Mouse (Mus musculus): ENCODE measurements around the gene Lpin1. TPM values are rescaled to one million over a fixed set of nuclear protein-coding genes. Genes with fewer than 3 reads are reported as not detected.
A peak's percentile ranks its signal among the peaks of the same experiment; 100 is the strongest.

The Lpin1 gene
- polyA plus RNA-seq, 1 experiment from 2014 or later, result 6.6 TPM

DNA sequence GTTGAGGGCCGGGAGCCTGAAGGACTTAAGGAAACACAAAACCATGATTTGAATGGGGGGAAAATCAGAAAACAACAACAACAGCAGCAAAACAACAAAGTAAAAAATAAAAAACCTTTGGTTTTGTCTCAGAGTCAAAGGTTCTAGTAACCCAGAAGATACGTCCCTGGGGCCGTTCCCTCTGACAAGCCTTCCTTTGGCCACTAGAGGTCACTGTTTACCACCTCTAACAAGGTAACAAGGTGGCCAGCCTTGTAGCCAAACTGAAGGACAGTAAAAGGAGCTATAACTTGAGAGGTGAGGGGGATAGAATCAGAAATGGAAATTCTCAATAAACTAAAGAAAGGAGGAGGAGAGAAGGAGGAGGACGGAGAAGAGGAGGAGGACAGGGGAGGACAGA, 42.3 kb downstream of the Lpin1 start:
- 27% methylated on average over 4 of the region's 4 CpGs for WGBS
- H3K9me3 ChIP-seq (replicated peaks; ENCODE audit: control insufficient read depth, low read length), result no peaks in the 10 kb centered on the region
- ATAC-seq (ENCODE audit: insufficient read depth, low FRiP score), result peak; percentile 44; the same call in 1 of the 2 replicates

DNA sequence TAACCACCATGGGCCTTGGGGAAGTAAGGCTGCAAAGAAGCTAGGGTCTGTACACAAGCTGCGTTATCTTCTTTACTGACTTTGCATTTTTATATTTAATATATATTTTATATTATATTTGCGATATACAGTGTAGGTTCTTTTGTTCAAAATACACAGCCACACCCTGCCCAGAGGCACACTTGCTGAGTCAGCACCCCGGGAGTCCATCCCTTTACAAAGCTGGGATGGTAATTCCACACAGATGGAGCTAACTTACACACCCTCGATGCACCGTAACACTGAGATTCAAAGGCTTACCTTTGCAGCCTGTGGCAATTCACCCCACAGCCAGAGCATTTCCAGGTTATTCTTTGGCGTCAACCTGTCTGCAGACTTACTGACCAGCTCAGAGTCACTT, 42.7 kb downstream of the Lpin1 start:
- Histone ChIP-seq H3K4me1 (ENCODE audit: control insufficient read depth, insufficient read depth, low read length) (no peaks in the 10 kb centered on the region), H3K36me3 (ENCODE audit: control insufficient read depth, insufficient read depth, low read length) (no peaks in the 10 kb centered on the region; the same call in 1 of the 2 replicates), H3K9me3 (replicated peaks; ENCODE audit: control insufficient read depth, low read length) (no peaks in the 10 kb centered on the region), H3K4me2 (ENCODE audit: low read depth, low read length) (no peak overlapping the region), H3K27me3 (ENCODE audit: control insufficient read depth, insufficient read depth, low read length) (no peaks in the 10 kb centered on the region), H3K4me3 (replicated peaks; ENCODE audit: low read length) (no peak overlapping the region), H3K9ac (ENCODE audit: low read length) (no peak overlapping the region), H3K27ac (ENCODE audit: low read length) (no peak overlapping the region)
- ATAC-seq (ENCODE audit: insufficient read depth, low FRiP score), result no peak
- WGBS, result 89% methylated on average over 6 of the region's 6 CpGs

More for the DNA sequence above, 42.3 kb downstream of the Lpin1 start:
- H3K9ac ChIP-seq (ENCODE audit: low read length), result no peak overlapping the region
- H3K36me3 ChIP-seq (ENCODE audit: control insufficient read depth, insufficient read depth, low read length), result no peaks in the 10 kb centered on the region; the same call in 1 of the 2 replicates
- no peak overlapping the region for H3K4me3 ChIP-seq (replicated peaks; ENCODE audit: low read length)
- H3K4me1 ChIP-seq (ENCODE audit: control insufficient read depth, insufficient read depth, low read length), result no peaks in the 10 kb centered on the region
- H3K27ac ChIP-seq (ENCODE audit: low read length), result no peak overlapping the region
- H3K4me2 ChIP-seq (ENCODE audit: low read depth, low read length), result no peak overlapping the region
- H3K27me3 ChIP-seq (ENCODE audit: control insufficient read depth, insufficient read depth, low read length), result no peaks in the 10 kb centered on the region

DNA sequence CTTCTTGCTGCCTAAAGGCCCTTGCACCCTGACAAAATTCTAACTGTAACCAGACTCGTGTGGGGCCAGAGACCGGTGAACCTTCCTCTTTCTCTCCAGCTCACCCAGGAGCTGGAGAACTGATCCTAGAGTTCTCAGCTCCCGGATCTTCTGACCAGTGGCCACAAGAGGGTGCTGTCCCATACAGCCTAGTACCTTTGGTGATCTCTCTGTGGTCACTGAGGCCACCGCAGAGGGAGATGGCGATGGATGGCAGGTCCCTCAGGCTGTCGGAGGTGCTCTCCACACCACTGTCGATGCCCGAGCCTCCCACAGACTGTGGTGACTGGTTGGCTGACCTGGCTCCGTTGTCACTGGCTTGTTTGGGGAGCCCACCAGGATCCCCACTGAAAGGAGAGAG, 47.3 kb downstream of the Lpin1 start:
- H3K27ac ChIP-seq (ENCODE audit: low read length), result no peak overlapping the region
- no peaks in the 10 kb centered on the region for H3K27me3 ChIP-seq (ENCODE audit: control insufficient read depth, insufficient read depth, low read length)
- H3K4me1 ChIP-seq (ENCODE audit: control insufficient read depth, insufficient read depth, low read length), result no peaks in the 10 kb centered on the region
- WGBS, result 68% methylated on average over 9 of the region's 9 CpGs
- H3K4me3 ChIP-seq (replicated peaks; ENCODE audit: low read length), result no peak overlapping the region
- peaks cover 8% of the 10 kb centered on the region; the same call in 1 of the 2 replicates for H3K36me3 ChIP-seq (ENCODE audit: control insufficient read depth, insufficient read depth, low read length)
- no peak overlapping the region for H3K9ac ChIP-seq (ENCODE audit: low read length)
- ATAC-seq (ENCODE audit: insufficient read depth, low FRiP score), result no peak
- no peak overlapping the region for H3K4me2 ChIP-seq (ENCODE audit: low read depth, low read length)
- no peaks in the 10 kb centered on the region for H3K9me3 ChIP-seq (replicated peaks; ENCODE audit: control insufficient read depth, low read length)

DNA sequence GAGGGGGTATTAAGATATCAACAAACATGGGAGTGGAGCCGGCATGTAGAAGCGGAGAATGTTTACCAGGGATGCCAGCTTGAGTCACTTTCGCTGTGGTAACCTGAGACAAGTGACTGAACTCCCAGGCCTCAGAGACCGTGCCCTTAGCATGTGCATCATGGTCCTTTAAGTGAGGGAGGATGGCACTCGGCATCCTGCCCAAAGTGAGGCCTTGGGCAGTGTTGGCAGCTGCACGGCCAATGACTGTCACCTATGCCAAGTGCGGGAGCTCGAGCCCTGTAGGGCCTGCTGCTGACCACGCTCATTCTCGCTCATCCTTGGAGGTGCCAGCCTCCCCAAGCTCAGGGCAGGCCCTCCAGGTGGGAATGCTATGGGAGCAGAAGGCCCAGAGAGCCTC, 48.1 kb downstream of the Lpin1 start:
- Histone ChIP-seq H3K4me3 (replicated peaks; ENCODE audit: low read length) (no peak overlapping the region), H3K4me1 (ENCODE audit: control insufficient read depth, insufficient read depth, low read length) (no peaks in the 10 kb centered on the region), H3K27ac (ENCODE audit: low read length) (no peak overlapping the region), H3K9me3 (replicated peaks; ENCODE audit: control insufficient read depth, low read length) (no peaks in the 10 kb centered on the region), H3K9ac (ENCODE audit: low read length) (no peak overlapping the region), H3K27me3 (ENCODE audit: control insufficient read depth, insufficient read depth, low read length) (no peaks in the 10 kb centered on the region), H3K36me3 (ENCODE audit: control insufficient read depth, insufficient read depth, low read length) (peaks cover 8% of the 10 kb centered on the region; the same call in 1 of the 2 replicates), H3K4me2 (ENCODE audit: low read depth, low read length) (no peak overlapping the region)
- 86% methylated on average over 10 of the region's 10 CpGs for WGBS
- ATAC-seq (ENCODE audit: insufficient read depth, low FRiP score), result 0 out of 2 replicates have a peak, but pooled peaks have one; percentile 23

DNA sequence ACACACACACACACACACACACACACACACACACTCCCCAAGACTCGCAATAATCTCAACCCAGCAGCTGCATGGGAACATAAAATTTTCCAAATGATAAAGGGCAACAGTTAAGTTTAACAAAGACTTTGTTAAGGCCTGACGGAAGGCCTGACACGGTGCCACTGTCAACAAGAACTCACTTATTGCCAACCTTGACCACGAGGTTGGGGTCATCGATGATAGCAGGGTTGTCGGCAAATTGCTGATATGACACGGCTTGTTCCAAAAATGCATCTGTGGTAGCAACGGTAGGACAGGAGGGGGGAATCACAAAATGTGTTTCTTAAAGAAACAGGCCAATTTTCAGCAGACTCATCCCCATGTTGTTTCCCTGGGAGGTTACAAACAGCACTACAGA, 48.6 kb downstream of the Lpin1 start:
- H3K9me3 ChIP-seq (replicated peaks; ENCODE audit: control insufficient read depth, low read length), result no peaks in the 10 kb centered on the region
- 75% methylated on average over 8 of the region's 8 CpGs for WGBS
- no peak overlapping the region for H3K9ac ChIP-seq (ENCODE audit: low read length)
- H3K27me3 ChIP-seq (ENCODE audit: control insufficient read depth, insufficient read depth, low read length), result no peaks in the 10 kb centered on the region
- no peak overlapping the region for H3K4me2 ChIP-seq (ENCODE audit: low read depth, low read length)
- H3K4me1 ChIP-seq (ENCODE audit: control insufficient read depth, insufficient read depth, low read length), result no peaks in the 10 kb centered on the region
- H3K36me3 ChIP-seq (ENCODE audit: control insufficient read depth, insufficient read depth, low read length), result peaks cover 8% of the 10 kb centered on the region; the same call in 1 of the 2 replicates
- H3K27ac ChIP-seq (ENCODE audit: low read length), result no peak overlapping the region
- no peak overlapping the region for H3K4me3 ChIP-seq (replicated peaks; ENCODE audit: low read length)
- no peak for ATAC-seq (ENCODE audit: insufficient read depth, low FRiP score)

DNA sequence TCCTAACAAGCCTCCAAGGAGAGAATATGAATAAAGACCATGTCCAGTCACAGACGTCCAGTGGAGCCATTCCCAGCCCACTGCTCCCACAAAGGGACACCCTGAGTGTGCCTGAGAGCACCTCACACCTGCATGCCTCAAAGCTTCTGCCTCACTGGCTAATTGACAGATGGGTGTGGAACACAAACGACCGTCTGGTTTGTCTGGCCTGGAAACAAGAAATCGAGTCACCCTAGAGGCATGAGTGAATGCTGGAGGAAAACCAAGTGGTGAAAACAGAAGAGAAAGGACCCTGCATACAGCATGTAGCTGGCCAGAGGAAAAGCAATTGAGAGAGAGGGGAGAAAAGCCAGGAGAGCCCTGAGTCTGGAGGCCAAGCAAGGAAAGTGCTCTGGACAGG, 53.5 kb downstream of the Lpin1 start:
- Histone ChIP-seq H3K36me3 (ENCODE audit: control insufficient read depth, insufficient read depth, low read length) (peaks cover 8% of the 10 kb centered on the region; the same call in 1 of the 2 replicates), H3K27me3 (ENCODE audit: control insufficient read depth, insufficient read depth, low read length) (no peaks in the 10 kb centered on the region), H3K4me3 (replicated peaks; ENCODE audit: low read length) (no peak overlapping the region), H3K9me3 (replicated peaks; ENCODE audit: control insufficient read depth, low read length) (no peaks in the 10 kb centered on the region), H3K4me1 (ENCODE audit: control insufficient read depth, insufficient read depth, low read length) (no peaks in the 10 kb centered on the region), H3K9ac (ENCODE audit: low read length) (no peak overlapping the region), H3K27ac (ENCODE audit: low read length) (no peak overlapping the region), H3K4me2 (ENCODE audit: low read depth, low read length) (no peak overlapping the region)
- WGBS, result 47% methylated on average over 4 of the region's 4 CpGs
- ATAC-seq (ENCODE audit: insufficient read depth, low FRiP score), result no peak

DNA sequence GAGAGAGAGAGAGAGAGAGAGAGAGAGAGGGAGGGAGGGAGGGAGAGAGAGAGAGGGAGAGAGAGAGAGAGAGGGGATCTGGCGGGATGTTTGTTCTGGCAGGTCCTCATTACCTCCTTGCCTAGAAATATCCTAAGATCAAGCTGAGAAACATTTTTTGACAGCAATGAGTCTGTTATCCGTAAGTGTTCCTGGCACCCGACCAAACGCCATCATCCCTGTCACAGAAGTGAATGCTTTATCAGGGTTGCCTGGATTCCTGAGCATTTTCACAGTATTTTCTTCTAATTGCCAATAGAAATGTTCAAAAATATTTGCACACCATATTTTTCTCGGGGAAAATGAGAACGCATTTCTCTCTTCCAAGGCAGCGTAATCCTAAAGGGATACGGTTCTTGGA, 56.6 kb downstream of the Lpin1 start:
- no peaks in the 10 kb centered on the region for H3K4me1 ChIP-seq (ENCODE audit: control insufficient read depth, insufficient read depth, low read length)
- no peaks in the 10 kb centered on the region; the same call in 1 of the 2 replicates for H3K36me3 ChIP-seq (ENCODE audit: control insufficient read depth, insufficient read depth, low read length)
- no peak overlapping the region for H3K9ac ChIP-seq (ENCODE audit: low read length)
- H3K27ac ChIP-seq (ENCODE audit: low read length), result peak overlapping the region; percentile 18; the same call in 1 of the 2 replicates
- ATAC-seq (ENCODE audit: insufficient read depth, low FRiP score), result no peak
- no peaks in the 10 kb centered on the region for H3K27me3 ChIP-seq (ENCODE audit: control insufficient read depth, insufficient read depth, low read length)
- 76% methylated on average over 8 of the region's 8 CpGs for WGBS
- no peak overlapping the region for H3K4me3 ChIP-seq (replicated peaks; ENCODE audit: low read length)
- no peak overlapping the region for H3K4me2 ChIP-seq (ENCODE audit: low read depth, low read length)
- no peaks in the 10 kb centered on the region for H3K9me3 ChIP-seq (replicated peaks; ENCODE audit: control insufficient read depth, low read length)

DNA sequence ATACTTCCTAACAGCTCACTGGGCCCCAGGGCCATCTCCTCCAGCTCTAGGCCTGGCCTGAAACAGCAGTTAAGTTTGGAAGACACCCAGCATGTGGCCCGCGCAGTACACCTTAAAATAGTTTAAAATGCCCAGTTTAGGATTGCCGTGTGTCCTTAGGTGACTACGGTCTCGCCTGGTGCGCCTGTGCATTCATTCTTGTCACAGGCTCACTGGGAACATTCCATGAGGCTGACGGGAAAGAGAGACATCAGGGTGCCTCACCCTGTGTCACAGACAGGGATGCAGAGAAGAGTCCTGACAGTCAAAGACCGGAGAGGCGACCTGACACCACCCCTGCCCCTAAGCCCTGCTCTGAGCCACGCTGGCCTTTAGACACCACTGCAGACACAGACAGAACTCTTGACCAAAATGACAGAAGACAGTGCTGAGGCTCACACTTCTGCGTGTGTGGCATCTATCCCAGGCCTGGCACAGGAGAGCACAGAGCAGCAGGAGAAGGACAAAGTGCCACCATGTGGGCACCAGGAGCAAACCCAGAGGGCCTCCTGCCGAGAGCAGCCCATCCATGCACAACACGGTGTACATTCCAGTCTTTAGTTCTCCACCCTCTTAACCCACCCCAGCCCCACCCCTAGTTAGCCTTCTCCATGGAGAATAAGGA, 58.5 kb downstream of the Lpin1 start:
- H3K9me3 ChIP-seq (replicated peaks; ENCODE audit: control insufficient read depth, low read length), result no peaks in the 10 kb centered on the region
- peaks cover 3% of the 10 kb centered on the region for H3K36me3 ChIP-seq (ENCODE audit: control insufficient read depth, insufficient read depth, low read length)
- H3K27ac ChIP-seq (ENCODE audit: low read length), result no peak overlapping the region
- H3K4me1 ChIP-seq (ENCODE audit: control insufficient read depth, insufficient read depth, low read length), result no peaks in the 10 kb centered on the region
- WGBS, result 88% methylated on average over 13 of the region's 13 CpGs
- no peak overlapping the region for H3K4me3 ChIP-seq (replicated peaks; ENCODE audit: low read length)
- H3K9ac ChIP-seq (ENCODE audit: low read length), result no peak overlapping the region
- no peak overlapping the region for H3K4me2 ChIP-seq (ENCODE audit: low read depth, low read length)
- ATAC-seq (ENCODE audit: insufficient read depth, low FRiP score), result no peak
- H3K27me3 ChIP-seq (ENCODE audit: control insufficient read depth, insufficient read depth, low read length), result no peaks in the 10 kb centered on the region

DNA sequence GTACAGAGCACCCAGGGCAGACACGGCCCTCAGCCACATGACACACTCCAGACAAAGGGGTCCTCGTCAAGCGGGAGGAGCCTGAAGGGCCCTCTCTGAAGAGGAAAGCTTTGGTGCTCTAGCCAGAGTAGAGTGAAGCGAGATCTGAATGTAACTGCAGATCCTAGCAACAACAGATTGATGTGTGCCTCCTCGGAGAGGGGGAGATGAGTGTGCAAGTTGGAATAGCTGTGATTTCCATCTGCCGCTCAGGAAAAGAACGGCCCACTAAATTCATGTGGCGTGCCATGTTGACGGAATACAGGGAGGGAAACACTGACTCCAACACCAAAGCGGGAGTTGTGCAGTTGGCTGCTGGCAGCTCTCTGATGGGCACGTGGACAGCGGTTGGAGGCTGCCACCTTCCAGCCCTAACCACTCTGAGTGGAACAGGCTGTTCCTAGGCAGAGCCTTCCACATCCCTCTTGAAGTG, 59.7 kb downstream of the Lpin1 start:
- WGBS, result 76% methylated on average over 12 of the region's 12 CpGs
- H3K27me3 ChIP-seq (ENCODE audit: control insufficient read depth, insufficient read depth, low read length), result no peaks in the 10 kb centered on the region
- H3K4me1 ChIP-seq (ENCODE audit: control insufficient read depth, insufficient read depth, low read length), result no peaks in the 10 kb centered on the region
- H3K27ac ChIP-seq (ENCODE audit: low read length), result no peak overlapping the region
- H3K9me3 ChIP-seq (replicated peaks; ENCODE audit: control insufficient read depth, low read length), result no peaks in the 10 kb centered on the region
- peaks cover 3% of the 10 kb centered on the region for H3K36me3 ChIP-seq (ENCODE audit: control insufficient read depth, insufficient read depth, low read length)
- no peak for ATAC-seq (ENCODE audit: insufficient read depth, low FRiP score)
- no peak overlapping the region for H3K9ac ChIP-seq (ENCODE audit: low read length)
- no peak overlapping the region for H3K4me3 ChIP-seq (replicated peaks; ENCODE audit: low read length)
- no peak overlapping the region for H3K4me2 ChIP-seq (ENCODE audit: low read depth, low read length)
